Mouse (Mus musculus): ENCODE results near the gene Eef1a2. TPM values are rescaled to one million over a fixed set of nuclear protein-coding genes. Genes with fewer than 3 reads are reported as not detected.
"Not testable (repeated sequence)": the region's sequence is repeated elsewhere in the genome, so short reads cannot be mapped to it uniquely, and the experiment has no call there.

Eef1a2 gene
- 0.39 TPM in 1 of 2 replicates, not detected in the other for polyA plus RNA-seq (2012; ENCODE audit: insufficient read depth, insufficient read length, missing spikeins)

DNA sequence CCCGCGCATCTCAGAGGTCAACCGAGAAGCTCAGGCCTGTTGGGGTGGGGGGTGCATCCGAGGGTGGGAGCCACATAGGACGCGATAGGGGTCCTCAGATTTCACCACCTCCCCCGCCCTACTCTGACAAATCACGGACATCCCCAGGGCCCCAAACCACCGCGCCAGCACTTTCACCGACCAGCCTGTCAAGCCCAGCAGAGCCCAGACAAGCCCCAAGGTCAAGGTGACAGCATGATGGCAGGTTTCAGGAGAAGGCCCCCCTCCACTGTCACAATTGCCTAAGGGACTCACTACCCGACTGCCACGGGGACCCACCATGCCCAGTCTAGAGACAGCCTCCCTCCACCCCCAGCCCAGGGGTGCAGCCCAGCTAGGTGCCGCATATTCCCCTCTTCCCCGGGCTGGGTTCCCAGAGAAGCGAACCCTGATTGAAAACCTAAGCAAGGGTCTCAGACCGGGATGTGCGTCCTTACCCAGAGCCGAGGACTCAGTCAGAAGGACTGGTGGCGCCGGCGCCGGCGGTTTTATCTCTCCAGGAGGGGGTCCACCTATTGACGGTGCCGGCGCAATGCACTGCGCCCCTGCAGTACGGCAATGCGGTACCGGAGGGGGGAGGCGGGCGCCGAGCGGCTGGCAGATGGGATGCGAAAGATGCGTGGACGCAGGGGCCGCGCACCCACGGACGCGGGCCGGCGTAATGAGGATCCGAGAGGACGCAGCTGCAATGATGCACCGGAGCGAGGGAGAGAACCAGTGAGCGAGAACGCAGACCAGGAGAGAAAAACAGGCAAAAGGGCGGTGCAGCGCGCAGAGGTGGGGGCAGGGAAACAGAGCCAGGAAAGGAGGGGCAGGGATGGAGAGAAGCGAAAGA lies at the start of gene Eef1a2:
TSS of gene Eef1a2 (minus strand) at position 767 of the 874 bp plus-strand sequence.
- Histone ChIP-seq H3K4me3 (ENCODE audit: insufficient read depth, low read length) (no peak within 1 kb of the TSS), H3K27ac (ENCODE audit: insufficient read depth, low read depth, low read length) (no peak within 1 kb of the TSS), H3K4me1 (ENCODE audit: control insufficient read depth, insufficient read depth, low read length) (peaks cover 4% of the 10 kb centered on the region)
- no peak for TF ChIP-seq CTCF (IDR thresholded peaks at IDR 0.05; ENCODE audit: low read depth, low read length)
- TF ChIP-seq POLR2A (IDR thresholded peaks at IDR 0.05; ENCODE audit: borderline replicate concordance, low read depth, low read length) = no peak

DNA sequence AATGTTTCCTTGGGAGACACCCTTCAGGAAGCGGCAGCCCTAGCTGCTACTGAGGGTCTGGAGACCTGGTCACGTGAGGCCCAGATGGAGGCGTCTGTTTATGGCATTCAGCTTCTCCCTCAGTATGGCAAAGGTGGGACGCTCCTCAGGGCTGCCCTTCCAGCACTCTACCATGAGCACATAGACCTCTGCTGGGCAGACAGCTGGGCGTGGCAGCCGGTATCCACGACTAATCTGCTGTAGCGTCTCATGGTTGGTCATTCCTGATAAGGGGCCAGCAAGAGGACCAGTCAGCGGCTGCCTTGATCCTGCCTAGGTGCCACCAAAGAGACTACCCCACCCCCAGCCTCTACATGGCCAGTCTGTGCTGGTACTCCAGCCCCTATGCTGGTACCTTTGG lies 49.3 kb upstream of the Eef1a2 start:
- no peak overlapping the region for H3K4me3 ChIP-seq (ENCODE audit: insufficient read depth, low read length)
- no peak overlapping the region for H3K27ac ChIP-seq (ENCODE audit: insufficient read depth, low read depth, low read length)
- no peak for TF ChIP-seq POLR2A (IDR thresholded peaks at IDR 0.05; ENCODE audit: borderline replicate concordance, low read depth, low read length)
- no peak for TF ChIP-seq CTCF (IDR thresholded peaks at IDR 0.05; ENCODE audit: low read depth, low read length)
- no peaks in the 10 kb centered on the region for H3K4me1 ChIP-seq (ENCODE audit: control insufficient read depth, insufficient read depth, low read length)

DNA sequence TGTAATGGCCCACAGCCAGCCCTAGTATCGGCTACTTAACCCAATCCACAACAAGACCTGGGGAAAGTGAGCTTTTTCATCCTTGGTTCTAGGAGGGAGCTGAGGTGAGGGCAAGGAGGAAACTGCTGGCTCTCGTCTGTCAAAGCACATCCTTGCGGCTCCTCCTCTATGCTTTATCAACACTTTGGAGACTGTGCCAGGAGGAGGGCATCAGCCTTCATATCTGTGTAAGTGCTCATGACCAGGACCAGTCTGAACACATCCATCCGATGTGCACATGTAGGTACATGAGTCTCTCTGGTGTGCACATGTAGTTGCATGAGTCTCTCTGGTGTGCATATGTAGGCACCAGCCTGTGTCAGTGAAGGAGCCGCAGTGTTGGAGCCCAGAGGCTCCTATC lies 48.9 kb upstream of the Eef1a2 start:
- TF ChIP-seq POLR2A (IDR thresholded peaks at IDR 0.05; ENCODE audit: borderline replicate concordance, low read depth, low read length) (no peak), CTCF (IDR thresholded peaks at IDR 0.05; ENCODE audit: low read depth, low read length) (no peak)
- no peaks in the 10 kb centered on the region for H3K4me1 ChIP-seq (ENCODE audit: control insufficient read depth, insufficient read depth, low read length)
- no peak overlapping the region for H3K4me3 ChIP-seq (ENCODE audit: insufficient read depth, low read length)
- H3K27ac ChIP-seq (ENCODE audit: insufficient read depth, low read depth, low read length) = no peak overlapping the region

DNA sequence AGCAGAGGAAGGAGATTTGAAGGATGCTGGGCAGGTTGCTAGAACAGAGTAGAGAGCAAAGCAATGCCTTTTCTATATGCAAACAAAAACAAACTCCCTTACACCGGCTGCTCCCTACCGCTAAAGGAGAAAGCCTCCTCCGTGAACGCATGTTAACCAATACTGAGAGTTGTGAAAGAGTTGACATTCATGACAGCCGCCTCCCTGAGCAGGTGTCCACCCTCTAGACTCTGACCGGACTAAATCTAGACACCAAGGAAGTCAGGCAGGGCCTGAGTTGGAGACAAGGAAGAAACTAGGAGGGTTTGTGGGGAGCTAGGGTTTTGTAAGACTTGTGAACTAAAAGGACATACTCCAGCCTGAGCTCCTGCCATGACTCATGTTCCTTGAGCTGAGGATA lies 46.1 kb upstream of the Eef1a2 start:
- Histone ChIP-seq H3K4me3 (ENCODE audit: insufficient read depth, low read length) (no peak overlapping the region), H3K4me1 (ENCODE audit: control insufficient read depth, insufficient read depth, low read length) (no peaks in the 10 kb centered on the region), H3K27ac (ENCODE audit: insufficient read depth, low read depth, low read length) (no peak overlapping the region)
- TF ChIP-seq CTCF (IDR thresholded peaks at IDR 0.05; ENCODE audit: low read depth, low read length) = no peak
- TF ChIP-seq POLR2A (IDR thresholded peaks at IDR 0.05; ENCODE audit: borderline replicate concordance, low read depth, low read length) = no peak

DNA sequence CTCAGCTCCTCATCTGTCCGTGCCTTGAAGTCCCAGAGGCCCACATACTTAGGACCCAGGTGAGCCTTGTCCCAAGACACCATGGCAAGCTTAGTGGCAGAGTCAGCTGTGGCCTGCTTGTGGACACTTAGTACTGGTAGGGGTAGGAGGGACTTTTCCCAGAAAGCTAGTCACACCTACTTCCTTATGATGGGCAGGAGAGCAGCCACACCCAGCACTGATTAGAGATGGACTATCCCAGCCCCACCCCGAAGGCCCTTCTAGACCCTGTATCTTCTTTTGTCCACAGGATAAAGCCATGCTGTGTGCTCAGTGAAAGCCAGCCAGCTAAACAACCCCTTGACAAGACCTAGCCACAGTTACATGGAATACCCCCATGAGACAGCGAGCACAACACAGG lies 45.6 kb upstream of the Eef1a2 start, which contains the start of gene Ptk6:
TSS of gene Ptk6 (minus strand) at position 368 of the 400 bp plus-strand sequence.
- Histone ChIP-seq H3K27ac (ENCODE audit: insufficient read depth, low read depth, low read length) (no peak within 1 kb of the TSS), H3K4me3 (ENCODE audit: insufficient read depth, low read length) (no peak within 1 kb of the TSS), H3K4me1 (ENCODE audit: control insufficient read depth, insufficient read depth, low read length) (no peaks in the 10 kb centered on the region)
- TF ChIP-seq CTCF (IDR thresholded peaks at IDR 0.05; ENCODE audit: low read depth, low read length) = no peak
- TF ChIP-seq POLR2A (IDR thresholded peaks at IDR 0.05; ENCODE audit: borderline replicate concordance, low read depth, low read length) = no peak

DNA sequence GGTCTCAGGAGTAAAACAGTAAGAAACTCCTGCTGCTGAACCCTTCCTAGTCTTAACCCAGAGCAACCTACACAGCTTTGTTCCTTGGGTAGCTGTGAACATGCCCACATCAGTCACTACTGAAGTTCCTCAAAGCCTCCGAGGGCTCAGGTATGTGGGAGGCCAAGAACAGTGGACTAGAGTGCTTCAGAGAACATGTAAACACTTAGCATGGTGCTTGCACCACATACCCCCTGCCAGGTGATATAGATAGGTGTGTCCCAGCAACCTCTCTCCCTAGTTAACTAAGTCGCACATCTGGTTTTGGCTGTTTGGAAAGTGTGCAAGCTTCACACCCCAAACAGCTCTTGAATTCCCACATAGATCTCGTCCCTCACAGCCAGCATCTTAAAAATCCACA lies 44.8 kb upstream of the Eef1a2 start:
- H3K4me3 ChIP-seq (ENCODE audit: insufficient read depth, low read length) = no peak overlapping the region
- no peaks in the 10 kb centered on the region for H3K4me1 ChIP-seq (ENCODE audit: control insufficient read depth, insufficient read depth, low read length)
- no peak overlapping the region for H3K27ac ChIP-seq (ENCODE audit: insufficient read depth, low read depth, low read length)
- TF ChIP-seq CTCF (IDR thresholded peaks at IDR 0.05; ENCODE audit: low read depth, low read length) = no peak
- no peak for TF ChIP-seq POLR2A (IDR thresholded peaks at IDR 0.05; ENCODE audit: borderline replicate concordance, low read depth, low read length)

DNA sequence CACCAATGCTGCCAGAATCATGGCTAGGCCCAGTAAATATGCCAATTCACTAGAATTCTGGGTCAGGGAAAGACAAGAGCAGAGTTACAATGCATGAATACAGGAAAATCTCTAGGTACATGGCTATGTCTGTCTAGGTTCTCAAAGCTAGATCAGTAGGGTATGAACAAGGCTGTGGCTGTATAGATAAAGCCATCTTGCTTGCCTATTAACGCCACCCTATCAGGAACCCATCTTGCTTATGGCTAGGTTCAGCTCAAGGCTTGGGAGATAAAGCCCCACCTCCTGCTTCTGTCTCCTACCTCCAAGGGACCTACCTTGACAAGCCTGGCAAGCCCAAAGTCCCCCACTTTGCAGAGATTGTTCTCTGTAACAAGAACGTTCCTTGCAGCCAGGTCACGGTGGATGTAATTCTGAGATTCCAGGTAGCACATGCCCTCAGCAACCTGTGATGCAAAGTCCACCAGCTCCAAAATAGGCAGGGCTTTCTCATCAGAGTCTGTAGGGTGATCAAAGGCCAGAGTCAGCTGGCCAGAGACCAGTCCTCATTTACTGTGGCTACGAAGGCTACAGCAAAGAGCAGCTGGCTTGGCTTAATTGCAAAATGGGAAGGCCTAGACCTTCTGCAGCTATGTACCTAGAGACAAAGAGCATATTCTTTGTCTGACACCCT lies 40.0 kb upstream of the Eef1a2 start:
- Histone ChIP-seq H3K27ac (ENCODE audit: insufficient read depth, low read depth, low read length) (no peak overlapping the region), H3K4me1 (ENCODE audit: control insufficient read depth, insufficient read depth, low read length) (peaks cover 8% of the 10 kb centered on the region), H3K4me3 (ENCODE audit: insufficient read depth, low read length) (no peak overlapping the region)
- TF ChIP-seq POLR2A (IDR thresholded peaks at IDR 0.05; ENCODE audit: borderline replicate concordance, low read depth, low read length) (no peak), CTCF (IDR thresholded peaks at IDR 0.05; ENCODE audit: low read depth, low read length) (no peak)

DNA sequence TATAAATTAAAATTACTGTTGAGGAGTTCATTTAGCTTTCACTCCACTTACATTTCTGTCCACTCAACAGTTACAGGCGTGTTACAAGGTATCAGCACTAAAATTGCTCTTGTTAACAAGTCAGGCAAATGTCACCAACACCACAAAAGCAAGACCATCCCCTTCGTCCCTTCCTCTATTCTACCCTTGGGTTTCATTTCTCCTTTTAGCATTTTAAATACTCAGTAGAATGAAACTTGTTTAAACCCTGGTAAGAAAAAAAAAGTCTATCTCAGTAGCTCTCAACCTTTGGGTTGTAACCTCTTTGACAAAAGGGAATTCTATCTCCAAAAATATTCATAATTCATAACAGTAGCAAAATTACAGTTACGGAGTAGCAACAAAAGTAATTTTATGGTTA lies 36.2 kb upstream of the Eef1a2 start:
- no peak for TF ChIP-seq POLR2A (IDR thresholded peaks at IDR 0.05; ENCODE audit: borderline replicate concordance, low read depth, low read length)
- no peak for TF ChIP-seq CTCF (IDR thresholded peaks at IDR 0.05; ENCODE audit: low read depth, low read length)
- no peak overlapping the region for H3K4me3 ChIP-seq (ENCODE audit: insufficient read depth, low read length)
- H3K4me1 ChIP-seq (ENCODE audit: control insufficient read depth, insufficient read depth, low read length) = peaks cover 20% of the 10 kb centered on the region
- H3K27ac ChIP-seq (ENCODE audit: insufficient read depth, low read depth, low read length) = no peak overlapping the region

DNA sequence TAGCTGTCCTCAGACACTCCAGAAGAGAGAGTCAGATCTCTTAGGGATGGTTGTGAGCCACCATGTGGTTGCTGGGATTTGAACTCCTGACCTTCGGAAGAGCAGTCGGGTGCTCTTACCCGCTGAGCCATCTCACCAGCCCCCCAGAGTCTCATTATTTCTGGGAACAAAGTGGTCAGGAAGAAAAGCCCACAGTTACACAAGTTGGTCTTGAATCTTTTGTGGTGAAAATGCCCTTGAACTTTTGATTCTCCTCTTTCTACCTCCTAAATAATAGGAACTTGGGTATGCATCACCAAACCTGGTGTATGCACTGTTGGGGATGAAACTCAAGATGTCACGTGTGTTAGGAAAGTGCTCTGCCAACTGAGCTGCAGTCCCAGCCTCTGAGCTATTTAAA lies 35.1 kb upstream of the Eef1a2 start:
- Histone ChIP-seq H3K4me3 (ENCODE audit: insufficient read depth, low read length) (no peak overlapping the region), H3K4me1 (ENCODE audit: control insufficient read depth, insufficient read depth, low read length) (peaks cover 20% of the 10 kb centered on the region), H3K27ac (ENCODE audit: insufficient read depth, low read depth, low read length) (no peak overlapping the region)
- TF ChIP-seq POLR2A (IDR thresholded peaks at IDR 0.05; ENCODE audit: borderline replicate concordance, low read depth, low read length) (no peak), CTCF (IDR thresholded peaks at IDR 0.05; ENCODE audit: low read depth, low read length) (no peak)

DNA sequence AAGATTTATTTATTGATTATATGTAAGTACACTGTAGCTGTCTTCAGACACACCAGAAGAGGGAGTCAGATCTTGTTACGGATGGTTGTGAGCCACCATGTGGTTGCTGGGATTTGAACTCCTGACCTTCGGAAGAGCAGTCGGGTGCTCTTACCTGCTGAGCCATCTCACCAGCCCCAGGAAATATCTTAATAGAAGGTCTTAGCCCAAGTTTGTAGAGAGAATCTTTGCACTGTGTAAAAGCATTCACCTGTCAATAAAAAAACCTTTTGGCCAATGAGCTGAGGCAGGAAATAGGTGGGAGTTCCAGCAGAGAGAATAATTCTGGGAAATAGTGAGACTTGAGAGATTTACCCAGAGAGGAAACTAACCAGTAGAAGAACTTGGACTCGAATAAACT lies 34.6 kb upstream of the Eef1a2 start:
- H3K4me1 ChIP-seq (ENCODE audit: control insufficient read depth, insufficient read depth, low read length) = peaks cover 20% of the 10 kb centered on the region
- H3K27ac ChIP-seq (ENCODE audit: insufficient read depth, low read depth, low read length); H3K4me3 ChIP-seq (ENCODE audit: insufficient read depth, low read length): not testable (repeated sequence)
